Mouse (Mus musculus): ENCODE measurements around the gene Tpm4. TPM values are rescaled to one million over a fixed set of nuclear protein-coding genes. Genes with fewer than 3 reads are reported as not detected.

Gene Tpm4
- polyA plus RNA-seq, 1 experiment from 2014 or later, result 197 TPM

DNA sequence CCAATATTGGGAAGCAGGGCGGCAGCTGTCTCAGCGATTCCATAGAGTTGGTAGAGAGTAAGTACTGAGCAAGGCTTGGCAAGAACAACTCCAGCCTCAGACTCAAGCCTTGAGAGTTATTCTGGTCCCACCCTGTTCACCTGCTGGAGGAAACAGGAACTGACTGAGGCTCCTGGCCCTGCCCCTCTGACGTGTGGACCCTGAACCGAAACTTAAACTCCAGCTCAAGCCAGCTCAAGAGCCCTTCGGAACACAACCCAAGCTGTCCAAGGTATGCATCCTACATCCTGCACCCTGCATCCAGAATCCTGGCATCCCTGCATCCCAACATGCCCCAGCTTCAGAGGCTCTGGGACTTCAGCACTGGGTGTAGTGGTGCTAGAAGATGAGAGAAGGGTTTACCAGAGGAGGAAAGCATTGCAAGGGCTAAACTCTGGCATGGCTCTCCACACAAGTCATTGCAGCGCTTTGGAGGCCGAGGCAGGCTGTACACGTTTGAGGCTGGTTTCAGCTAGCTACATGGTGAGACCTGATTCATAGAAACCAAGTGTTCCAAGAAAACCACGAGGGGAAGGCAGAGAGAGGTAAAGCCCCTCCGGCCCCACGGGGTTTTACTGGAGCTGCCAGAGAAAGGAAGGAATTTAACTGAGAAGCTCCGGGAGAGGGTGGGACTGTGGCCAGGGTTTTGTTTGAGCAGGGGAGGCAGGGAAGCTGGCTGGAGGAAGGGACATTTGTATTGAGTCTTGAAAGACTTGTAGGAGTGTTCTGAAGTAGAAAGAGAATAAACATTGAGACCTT lies 54.8 kb downstream of the Tpm4 start, which contains the start of gene Hsh2d:
TSS of gene Hsh2d (plus strand) at position 222 of the 798 bp plus-strand sequence.
- DNase-seq (no peak), ATAC-seq (ENCODE audit: low FRiP score, low TSS enrichment) (no peak)
- no peaks in the 10 kb centered on the region for H3K36me3 ChIP-seq (ENCODE audit: control insufficient read depth, insufficient read depth, low read length)
- no peak within 1 kb of the TSS for H3K9ac ChIP-seq (replicated peaks; ENCODE audit: low read length)
- H3K4me2 ChIP-seq (ENCODE audit: low read length), result no peak within 1 kb of the TSS
- no peaks in the 10 kb centered on the region for H3K27me3 ChIP-seq (ENCODE audit: control insufficient read depth, insufficient read depth, low read length)
- H3K9me3 ChIP-seq (ENCODE audit: control insufficient read depth, low read length), result no peaks in the 10 kb centered on the region
- H3K4me3 ChIP-seq (replicated peaks; ENCODE audit: low read depth, low read length), result no peak within 1 kb of the TSS
- no peak within 1 kb of the TSS for H3K27ac ChIP-seq (replicated peaks; ENCODE audit: low read depth, low read length)
- 77% methylated on average over 12 of the region's 12 CpGs for WGBS
- no peaks in the 10 kb centered on the region for H3K4me1 ChIP-seq (ENCODE audit: control insufficient read depth, insufficient read depth, low read length)

GRCm38 (mm10) chr8:72190215-72190539 lies 55.4 kb downstream of the Tpm4 start:
- Histone ChIP-seq H3K27ac (replicated peaks; ENCODE audit: low read depth, low read length) (no peak overlapping the region), H3K36me3 (ENCODE audit: control insufficient read depth, insufficient read depth, low read length) (no peaks in the 10 kb centered on the region), H3K27me3 (ENCODE audit: control insufficient read depth, insufficient read depth, low read length) (no peaks in the 10 kb centered on the region), H3K4me2 (ENCODE audit: low read length) (no peak overlapping the region), H3K4me3 (replicated peaks; ENCODE audit: low read depth, low read length) (no peak overlapping the region), H3K4me1 (ENCODE audit: control insufficient read depth, insufficient read depth, low read length) (no peaks in the 10 kb centered on the region), H3K9ac (replicated peaks; ENCODE audit: low read length) (no peak overlapping the region), H3K9me3 (ENCODE audit: control insufficient read depth, low read length) (no peaks in the 10 kb centered on the region)
- DNase-seq (no peak), ATAC-seq (ENCODE audit: low FRiP score, low TSS enrichment) (no peak)
- WGBS, result 83% methylated on average over 2 of the region's 2 CpGs

- Histone ChIP-seq H3K27me3 (ENCODE audit: control insufficient read depth, insufficient read depth, low read length) (no peaks in the 10 kb centered on the region), H3K27ac (replicated peaks; ENCODE audit: low read depth, low read length) (no peak overlapping the region), H3K4me3 (replicated peaks; ENCODE audit: low read depth, low read length) (no peak overlapping the region), H3K9me3 (ENCODE audit: control insufficient read depth, low read length) (no peaks in the 10 kb centered on the region), H3K9ac (replicated peaks; ENCODE audit: low read length) (no peak overlapping the region), H3K4me1 (ENCODE audit: control insufficient read depth, insufficient read depth, low read length) (no peaks in the 10 kb centered on the region), H3K4me2 (ENCODE audit: low read length) (no peak overlapping the region), H3K36me3 (ENCODE audit: control insufficient read depth, insufficient read depth, low read length) (no peaks in the 10 kb centered on the region)
- DNase-seq, result no peak
- ATAC-seq (ENCODE audit: low FRiP score, low TSS enrichment), result no peak
Observed at GRCm38 (mm10) chr8:72192065-72192464, 57.3 kb downstream of the Tpm4 start.

DNA sequence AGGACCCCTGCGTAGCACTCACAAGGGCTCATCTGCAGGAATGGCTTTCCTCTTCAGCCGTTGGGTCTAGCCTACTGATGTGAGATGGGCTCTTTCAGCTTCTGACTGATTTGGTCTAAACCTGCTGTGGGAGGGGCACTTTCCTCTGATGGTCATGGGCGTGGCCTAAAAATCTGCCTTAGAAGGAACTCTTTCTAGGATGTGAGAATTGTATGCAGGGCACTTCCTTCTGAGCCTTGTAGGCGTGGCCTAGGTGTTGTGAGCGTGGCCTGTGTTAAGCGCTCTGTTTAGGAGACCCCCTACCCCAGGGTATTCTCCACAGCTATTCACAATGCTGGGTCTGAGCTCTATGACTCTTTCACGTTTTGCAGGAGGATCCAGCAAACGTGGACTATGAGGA lies 63.2 kb downstream of the Tpm4 start:
- H3K4me3 ChIP-seq (replicated peaks; ENCODE audit: low read depth, low read length), result no peak overlapping the region
- no peak overlapping the region for H3K4me2 ChIP-seq (ENCODE audit: low read length)
- DNase-seq (no peak), ATAC-seq (ENCODE audit: low FRiP score, low TSS enrichment) (no peak)
- H3K36me3 ChIP-seq (ENCODE audit: control insufficient read depth, insufficient read depth, low read length), result no peaks in the 10 kb centered on the region
- H3K27ac ChIP-seq (replicated peaks; ENCODE audit: low read depth, low read length), result no peak overlapping the region
- H3K9me3 ChIP-seq (ENCODE audit: control insufficient read depth, low read length), result peaks cover 6% of the 10 kb centered on the region
- WGBS, result 59% methylated on average over 8 of the region's 8 CpGs
- no peaks in the 10 kb centered on the region for H3K4me1 ChIP-seq (ENCODE audit: control insufficient read depth, insufficient read depth, low read length)
- no peak overlapping the region for H3K9ac ChIP-seq (replicated peaks; ENCODE audit: low read length)
- no peaks in the 10 kb centered on the region for H3K27me3 ChIP-seq (ENCODE audit: control insufficient read depth, insufficient read depth, low read length)

Other genes starting within 250 kb of the Tpm4 start
- 18.8 and 19.4 TPM in 2 replicates for gene Zfp882, start 226.4 kb upstream of the Tpm4 start, polyA plus RNA-seq (2014; fragmentation: Nextera tagmentation; extraction: Ambion mirVana)
- 36.9 and 42.3 TPM in 2 replicates for gene Zfp617, start 226.3 kb upstream of the Tpm4 start, polyA plus RNA-seq (2014; fragmentation: Nextera tagmentation; extraction: Ambion mirVana)
- gene Zfp961, start 183.9 kb upstream of the Tpm4 start, polyA plus RNA-seq (2014; fragmentation: Nextera tagmentation; extraction: Ambion mirVana), result 16.8 and 23.3 TPM in 2 replicates
- 0.55 and 0.97 TPM in 2 replicates for gene Cyp4f18, start 125.3 kb upstream of the Tpm4 start, polyA plus RNA-seq (2014; fragmentation: Nextera tagmentation; extraction: Ambion mirVana)
- gene Olfr372, start 93.8 kb upstream of the Tpm4 start, polyA plus RNA-seq (2014; fragmentation: Nextera tagmentation; extraction: Ambion mirVana), result not detected in 2 replicates
- not detected in 2 replicates for gene Olfr373, start 51.8 kb upstream of the Tpm4 start, polyA plus RNA-seq (2014; fragmentation: Nextera tagmentation; extraction: Ambion mirVana)
- not detected in 2 replicates for gene Olfr374, start 27.9 kb upstream of the Tpm4 start, polyA plus RNA-seq (2014; fragmentation: Nextera tagmentation; extraction: Ambion mirVana)
- gene Rab8a, start 26.2 kb downstream of the Tpm4 start, polyA plus RNA-seq (2014; fragmentation: Nextera tagmentation; extraction: Ambion mirVana), result 64.8 and 69.9 TPM in 2 replicates
- not detected in 2 replicates for gene Hsh2d, start 54.7 kb downstream of the Tpm4 start, polyA plus RNA-seq (2014; fragmentation: Nextera tagmentation; extraction: Ambion mirVana)
- not detected in 2 replicates for gene Cib3, start 77.9 kb downstream of the Tpm4 start, polyA plus RNA-seq (2014; fragmentation: Nextera tagmentation; extraction: Ambion mirVana)
- not detected in 2 replicates for gene Gm11034, start 78.7 kb downstream of the Tpm4 start, polyA plus RNA-seq (2014; fragmentation: Nextera tagmentation; extraction: Ambion mirVana)
- 62.4 and 74.6 TPM in 2 replicates for gene Fam32a, start 84.8 kb downstream of the Tpm4 start, polyA plus RNA-seq (2014; fragmentation: Nextera tagmentation; extraction: Ambion mirVana)
- gene Ap1m1, start 105.0 kb downstream of the Tpm4 start, polyA plus RNA-seq (2014; fragmentation: Nextera tagmentation; extraction: Ambion mirVana), result 235 and 260 TPM in 2 replicates
- gene Gm10282, start 170.3 kb downstream of the Tpm4 start, polyA plus RNA-seq (2014; fragmentation: Nextera tagmentation; extraction: Ambion mirVana), result 13.6 and 18.2 TPM in 2 replicates
- 3.1 and 5.7 TPM in 2 replicates for gene Klf2, start 184.1 kb downstream of the Tpm4 start, polyA plus RNA-seq (2014; fragmentation: Nextera tagmentation; extraction: Ambion mirVana)

Measured in midbrain, embryonic 14.5 days (tissue).